Mouse (Mus musculus) neural tube, embryonic 15.5 days (tissue): ENCODE results near the gene Cd302. TPM values are rescaled to one million over a fixed set of nuclear protein-coding genes. Genes with fewer than 3 reads are reported as not detected.

Experiments
- ATAC-seq: fragments of 200-750 bp; cut with Nextera tagmentation; 2 replicates; pipeline ENCODE4 v1.8.0; 2017; ENCODE audit warnings: mild to moderate bottlenecking, moderate TSS enrichment, moderate library complexity; ENCODE audit not compliant: low FRiP score
- H3K27ac ChIP-seq: fragments of 300-500 bp; sonication (generic); replicated peaks from 2 replicates; pipeline ENCODE4 v1.5.1; 2015; ENCODE audit warnings: mild to moderate bottlenecking, inconsistent platforms
- H3K27me3 ChIP-seq: fragments of 300-500 bp; sonication (generic); replicated peaks from 2 replicates; pipeline ENCODE4 v1.6.1; 2015; ENCODE audit warnings: inconsistent platforms
- H3K36me3 ChIP-seq: fragments of 300-500 bp; sonication (generic); 2 replicates; pipeline ENCODE4 v1.6.1; 2015; ENCODE audit warnings: inconsistent platforms
- H3K4me1 ChIP-seq: fragments of 300-500 bp; sonication (generic); 2 replicates; pipeline ENCODE4 v1.6.1; 2015; ENCODE audit warnings: inconsistent platforms
- H3K4me2 ChIP-seq: fragments of 300-500 bp; sonication (generic); 2 replicates; pipeline ENCODE4 v1.6.1; 2015; ENCODE audit warnings: inconsistent platforms, mild to moderate bottlenecking, moderate library complexity
- H3K4me3 ChIP-seq: fragments of 300-500 bp; sonication (generic); replicated peaks from 2 replicates; pipeline ENCODE4 v1.5.1; 2015; ENCODE audit warnings: mild to moderate bottlenecking, inconsistent platforms
- H3K9ac ChIP-seq: fragments of 300-500 bp; sonication (generic); replicated peaks from 2 replicates; pipeline ENCODE4 v1.6.1; 2015; ENCODE audit warnings: mild to moderate bottlenecking, inconsistent platforms
- H3K9me3 ChIP-seq: fragments of 300-500 bp; sonication (generic); replicated peaks from 2 replicates; pipeline ENCODE4 v1.6.1; 2016; ENCODE audit warnings: inconsistent platforms
- WGBS: fragments of 180-500 bp; shearing (Covaris S2); methylation state at CpG from one replicate; pipeline ENCODE4 v1.1.7; 2015; ENCODE audit warnings: mixed read lengths; 5-methylcytosine and 5-hydroxymethylcytosine counted together
- polyA plus RNA-seq: library from polyadenylated mRNA; unstranded; fragments of >200 nt; fragmentation: Nextera tagmentation; extraction: Ambion mirVana; gene quantifications from 2 replicates; pipeline ENCODE4 v1.2.1, GENCODE M21; 2015

The Cd302 gene
- polyA plus RNA-seq, 1 experiment from 2014 or later, result 18.5 TPM

- WGBS, result 18% methylated on average over 5 of the region's 5 CpGs
- no peak; the same call in 1 of the 2 replicates for ATAC-seq
- peak overlapping the region; percentile 76 for H3K4me3 ChIP-seq
- peaks cover 43% of the 10 kb centered on the region for H3K4me1 ChIP-seq
- H3K27ac ChIP-seq, result no peak overlapping the region
- no peaks in the 10 kb centered on the region for H3K9me3 ChIP-seq
- peak overlapping the region; percentile 62 for H3K4me2 ChIP-seq
- peaks cover 6% of the 10 kb centered on the region; the same call in 1 of the 2 replicates for H3K27me3 ChIP-seq
- H3K36me3 ChIP-seq, result peaks cover 7% of the 10 kb centered on the region; the same call in 1 of the 2 replicates
- H3K9ac ChIP-seq, result peak overlapping the region; percentile 80
Observed at GRCm38 (mm10) chr2:60210821-60211220, 73.5 kb downstream of the Cd302 start.

GRCm38 (mm10) chr2:60209703-60210651, 74.3 kb downstream of the Cd302 start, which contains the start of the genes Baz2b and March7:
Gene Baz2b, minus strand, starts transcription at chr2:60209839.
Gene March7, plus strand, starts transcription at chr2:60209887.
- Histone ChIP-seq H3K36me3 (peaks cover 15% of the 10 kb centered on the region), H3K9ac (peak within 1 kb of the TSS; percentile 80), H3K4me2 (peak within 1 kb of the TSS; percentile 62), H3K4me3 (peak within 1 kb of the TSS; percentile 76), H3K9me3 (no peaks in the 10 kb centered on the region), H3K4me1 (peaks cover 38% of the 10 kb centered on the region), H3K27me3 (peaks cover 10% of the 10 kb centered on the region; the same call in 1 of the 2 replicates), H3K27ac (peak within 1 kb of the TSS; percentile 95)
- WGBS, result under 1% methylated on average over 80 of the region's 109 CpGs
- ATAC-seq, result peak; percentile 93

- peaks cover 17% of the 10 kb centered on the region for H3K27me3 ChIP-seq
- peak overlapping the region; percentile 62 for H3K4me2 ChIP-seq
- H3K4me3 ChIP-seq, result peak overlapping the region; percentile 76
- H3K9me3 ChIP-seq, result no peaks in the 10 kb centered on the region
- peak overlapping the region; percentile 80 for H3K9ac ChIP-seq
- under 1% methylated on average over 29 of the region's 35 CpGs for WGBS
- peak; percentile 47; the same call in 1 of the 2 replicates for ATAC-seq
- peaks cover 36% of the 10 kb centered on the region for H3K4me1 ChIP-seq
- peak overlapping the region; percentile 95 for H3K27ac ChIP-seq
- H3K36me3 ChIP-seq, result peaks cover 20% of the 10 kb centered on the region
Observed at GRCm38 (mm10) chr2:60209122-60209611, 75.1 kb downstream of the Cd302 start.

GRCm38 (mm10) chr2:60205795-60206194, 78.5 kb downstream of the Cd302 start:
- Histone ChIP-seq H3K9ac (no peak overlapping the region), H3K27me3 (peaks cover 17% of the 10 kb centered on the region), H3K27ac (no peak overlapping the region), H3K4me1 (peaks cover 12% of the 10 kb centered on the region), H3K4me2 (no peak overlapping the region), H3K9me3 (no peaks in the 10 kb centered on the region), H3K36me3 (peaks cover 19% of the 10 kb centered on the region), H3K4me3 (no peak overlapping the region)
- WGBS, result 30% methylated on average over 6 of the region's 6 CpGs
- ATAC-seq, result no peak

GRCm38 (mm10) chr2:60204162-60204561, 80.1 kb downstream of the Cd302 start:
- Histone ChIP-seq H3K4me2 (no peak overlapping the region), H3K9me3 (no peaks in the 10 kb centered on the region), H3K4me3 (no peak overlapping the region), H3K27ac (no peak overlapping the region), H3K27me3 (peaks cover 17% of the 10 kb centered on the region), H3K36me3 (peaks cover 19% of the 10 kb centered on the region), H3K4me1 (peaks cover 11% of the 10 kb centered on the region), H3K9ac (no peak overlapping the region)
- no peak for ATAC-seq
- WGBS, result 85% methylated on average over 6 of the region's 6 CpGs

GRCm38 (mm10) chr2:60203733-60204132, 80.6 kb downstream of the Cd302 start:
- no peak overlapping the region for H3K9ac ChIP-seq
- ATAC-seq, result no peak
- peaks cover 17% of the 10 kb centered on the region for H3K27me3 ChIP-seq
- H3K27ac ChIP-seq, result no peak overlapping the region
- H3K4me3 ChIP-seq, result no peak overlapping the region
- no peak overlapping the region for H3K4me2 ChIP-seq
- peaks cover 11% of the 10 kb centered on the region for H3K4me1 ChIP-seq
- no peaks in the 10 kb centered on the region for H3K9me3 ChIP-seq
- peaks cover 19% of the 10 kb centered on the region for H3K36me3 ChIP-seq
- 82% methylated on average over 4 of the region's 4 CpGs for WGBS

GRCm38 (mm10) chr2:60202900-60203530, 81.3 kb downstream of the Cd302 start:
- WGBS, result 93% methylated on average over 8 of the region's 8 CpGs
- peaks cover 19% of the 10 kb centered on the region for H3K36me3 ChIP-seq
- H3K4me2 ChIP-seq, result no peak overlapping the region
- H3K4me3 ChIP-seq, result no peak overlapping the region
- ATAC-seq, result no peak
- peaks cover 7% of the 10 kb centered on the region for H3K4me1 ChIP-seq
- H3K9ac ChIP-seq, result no peak overlapping the region
- no peak overlapping the region for H3K27ac ChIP-seq
- no peaks in the 10 kb centered on the region for H3K9me3 ChIP-seq
- peaks cover 15% of the 10 kb centered on the region for H3K27me3 ChIP-seq

Other genes with a start within 250 kb of the Cd302 start
- gene Baz2b, start 74.6 kb downstream of the Cd302 start, polyA plus RNA-seq, result 68.2 and 69.0 TPM in 2 replicates
- 81.7 and 86.0 TPM in 2 replicates for gene March7, start 74.6 kb downstream of the Cd302 start, polyA plus RNA-seq
- gene Ly75, start 98.8 kb upstream of the Cd302 start, polyA plus RNA-seq, result 1.1 and 5.3 TPM in 2 replicates